Mouse (Mus musculus) thymus, adult 2 months (tissue): ENCODE measurements around the gene Sept11.

Experiments used
- CTCF ChIP-seq: fragments of 200-500 bp; IDR thresholded peaks from 2 replicates; pipeline ENCODE4 v1.5.1; 2012; ENCODE audit warnings: mild to moderate bottlenecking, control low read depth, low read length, moderate library complexity, borderline replicate concordance; ENCODE audit not compliant: control insufficient read depth, poor library complexity, insufficient read depth; ENCODE audit errors: extremely low read depth
- POLR2A ChIP-seq: fragments of 200-500 bp; IDR thresholded peaks from 2 replicates; pipeline ENCODE4 v1.6.1; 2012; ENCODE audit warnings: mild to moderate bottlenecking, low read length, control low read depth, moderate library complexity; ENCODE audit not compliant: control insufficient read depth, poor library complexity, insufficient read depth; ENCODE audit errors: extremely low read depth

GRCm38 (mm10) chr5:93124031-93124826, 31.0 kb downstream of the Sept11 start:
- TF ChIP-seq POLR2A (no peak), CTCF (no peak)
